Mouse (Mus musculus) bone marrow, adult 2 months (tissue): ENCODE measurements around the gene Polr2h. TPM values are rescaled to one million over a fixed set of nuclear protein-coding genes. Genes with fewer than 3 reads are reported as not detected.

ENCODE experiments used
- H3K27ac ChIP-seq: fragments of 200-500 bp; 2 replicates; pipeline ENCODE4 v1.5.1; 2012; ENCODE audit warnings: low read depth, mild to moderate bottlenecking, control low read depth, inconsistent platforms, low read length; ENCODE audit not compliant: control insufficient read depth, poor library complexity, insufficient read depth
- H3K4me1 ChIP-seq: fragments of 200-500 bp; 2 replicates; pipeline ENCODE4 v1.6.1; 2011; ENCODE audit warnings: low read length; ENCODE audit not compliant: control insufficient read depth, insufficient read depth
- H3K4me3 ChIP-seq: fragments of 200-500 bp; replicated peaks from 2 replicates; pipeline ENCODE3; 2011; ENCODE audit warnings: mild to moderate bottlenecking, low read depth, low read length, control low read depth; ENCODE audit not compliant: control insufficient read depth
- CTCF ChIP-seq: fragments of 200-500 bp; IDR thresholded peaks from 2 replicates; pipeline ENCODE4 v1.5.1; 2011; ENCODE audit warnings: low read length, control low read depth; ENCODE audit not compliant: control insufficient read depth, insufficient read depth
- POLR2A ChIP-seq: fragments of 200-500 bp; IDR thresholded peaks from 2 replicates; pipeline ENCODE4 v1.6.1; 2011; ENCODE audit warnings: low read depth, mild to moderate bottlenecking, control low read depth, low read length, borderline replicate concordance; ENCODE audit not compliant: control insufficient read depth
- WGBS: fragments of 180-500 bp; shearing (Covaris S2); methylation state at CpG from one replicate; pipeline ENCODE4 v1.1.7; 2018; 5-methylcytosine and 5-hydroxymethylcytosine counted together
- polyA plus RNA-seq: library from polyadenylated mRNA; stranded (reverse); fragments of >200 nt; gene quantifications from 2 replicates; pipeline ENCODE4 v1.2.4, GENCODE M21; 2011; ENCODE audit warnings: low replicate concordance; ENCODE audit not compliant: missing spikeins, insufficient read depth, insufficient read length

Polr2h gene
- polyA plus RNA-seq, 1 experiment = 50.1 TPM

DNA sequence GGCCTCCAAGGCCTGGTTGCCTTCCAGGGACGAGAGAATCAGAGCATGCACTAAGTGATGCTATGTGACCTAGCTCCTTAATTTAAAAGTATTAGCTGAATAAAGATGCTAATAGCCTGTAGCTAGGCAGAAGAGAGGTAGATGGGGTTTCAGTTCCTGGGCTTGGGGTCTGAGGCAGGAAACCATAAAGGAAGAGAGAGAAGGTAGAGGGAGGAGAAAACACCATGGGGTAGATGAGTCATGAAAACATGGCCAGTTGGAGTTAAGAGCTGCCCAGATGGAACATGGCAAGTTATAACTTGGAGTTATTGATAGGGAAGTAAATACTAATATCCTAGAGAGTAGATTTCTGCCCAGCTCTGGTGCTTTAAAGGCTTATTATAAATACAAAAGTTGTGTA is 39.9 kb downstream of the Polr2h start:
- no peak for TF ChIP-seq CTCF
- peaks cover 1% of the 10 kb centered on the region; the same call in 1 of the 2 replicates for H3K4me1 ChIP-seq
- H3K4me3 ChIP-seq = no peak overlapping the region
- no peak overlapping the region for H3K27ac ChIP-seq
- 50% methylated on average over 1 of the region's 1 CpGs for WGBS

- Histone ChIP-seq H3K27ac (no peak overlapping the region), H3K4me1 (no peaks in the 10 kb centered on the region; the same call in 1 of the 2 replicates), H3K4me3 (no peak overlapping the region)
- TF ChIP-seq POLR2A (no peak), CTCF (no peak)
- 5% methylated on average over 3 of the region's 3 CpGs for WGBS
These were observed 44.2 kb downstream of the Polr2h start for GRCm38 (mm10) chr16:20761681-20762080.

DNA sequence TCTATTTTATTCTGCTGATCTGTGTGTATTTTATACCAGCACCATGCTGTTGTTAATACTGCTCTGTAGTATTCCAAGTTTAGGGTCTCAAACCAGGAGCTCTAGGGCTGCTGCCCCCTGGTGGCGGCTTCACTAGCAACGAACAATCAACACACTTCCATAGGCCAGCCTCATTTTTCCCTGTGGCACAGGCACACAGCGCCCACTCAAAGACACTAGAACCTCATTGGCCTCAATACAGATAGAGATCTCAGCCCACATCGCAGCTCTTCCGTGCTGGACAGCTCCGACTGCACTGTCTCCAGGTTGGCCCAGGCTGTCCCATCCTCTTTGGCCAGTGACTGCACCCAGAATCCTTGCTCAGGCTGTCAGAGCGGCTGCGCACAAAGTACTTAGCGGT is 47.8 kb downstream of the Polr2h start:
- Histone ChIP-seq H3K27ac (no peak overlapping the region), H3K4me3 (no peak overlapping the region), H3K4me1 (no peaks in the 10 kb centered on the region)
- WGBS = 46% methylated on average over 9 of the region's 9 CpGs
- peak; percentile 74 for TF ChIP-seq CTCF
- no peak for TF ChIP-seq POLR2A

Other genes starting within 250 kb of the Polr2h start
- gene Eif2b5, start 218.8 kb upstream of the Polr2h start, polyA plus RNA-seq = 38.0 and 64.7 TPM in 2 replicates
- 12.1 and 19.5 TPM in 2 replicates for gene Dvl3, start 200.7 kb upstream of the Polr2h start, polyA plus RNA-seq
- gene Ap2m1, start 182.2 kb upstream of the Polr2h start, polyA plus RNA-seq = 117 and 135 TPM in 2 replicates
- 30.4 and 53.5 TPM in 2 replicates for gene Abcf3, start 169.1 kb upstream of the Polr2h start, polyA plus RNA-seq
- gene Vwa5b2, start 128.2 kb upstream of the Polr2h start, polyA plus RNA-seq = not detected in 2 replicates
- 1.1 and 4.3 TPM in 2 replicates for gene Eef1akmt4, start 106.1 kb upstream of the Polr2h start, polyA plus RNA-seq
- gene Gm49333, start 106.1 kb upstream of the Polr2h start, polyA plus RNA-seq = not detected in 2 replicates
- gene Alg3, start 105.9 kb upstream of the Polr2h start, polyA plus RNA-seq = 7.5 and 11.3 TPM in 2 replicates
- gene Camk2n2, start 96.4 kb upstream of the Polr2h start, polyA plus RNA-seq = 1.3 TPM in 1 of 2 replicates, not detected in the other
- gene Ece2, start 87.8 kb upstream of the Polr2h start, polyA plus RNA-seq = not detected in 2 replicates
- gene Psmd2, start 66.0 kb upstream of the Polr2h start, polyA plus RNA-seq = 194 and 227 TPM in 2 replicates
- 90.4 and 125 TPM in 2 replicates for gene Eif4g1, start 49.4 kb upstream of the Polr2h start, polyA plus RNA-seq
- 3.7 and 7.0 TPM in 2 replicates for gene Fam131a, start 24.4 kb upstream of the Polr2h start, polyA plus RNA-seq
- gene Clcn2, start 81 bp downstream of the Polr2h start, polyA plus RNA-seq = 12.8 and 23.1 TPM in 2 replicates
- 0.36 TPM in 1 of 2 replicates, not detected in the other for gene Chrd, start 15.5 kb downstream of the Polr2h start, polyA plus RNA-seq
- gene Thpo, start 16.8 kb downstream of the Polr2h start, polyA plus RNA-seq = not detected in 2 replicates